Mouse (Mus musculus) E14TG2a.4 (cell line): ENCODE data around the gene Slc22a23.

Experiments used
- H3K27me3 ChIP-seq: 2 replicates; pipeline ENCODE4 v1.6.1; 2014; ENCODE audit warnings: low read length, control low read depth; ENCODE audit not compliant: insufficient read depth
- H3K36me3 ChIP-seq: 2 replicates; pipeline ENCODE4 v1.6.1; 2014; ENCODE audit warnings: low read length, control low read depth; ENCODE audit not compliant: insufficient read depth
- H3K4me1 ChIP-seq: replicated peaks from 2 replicates; pipeline ENCODE4 v1.6.1; 2014; ENCODE audit warnings: low read depth, low read length, control low read depth
- H3K4me3 ChIP-seq: replicated peaks from 2 replicates; pipeline ENCODE4 v1.5.1; 2014; ENCODE audit warnings: mild to moderate bottlenecking, low read length
- H3K9me3 ChIP-seq: 2 replicates; pipeline ENCODE4 v1.6.1; 2014; ENCODE audit warnings: low read length, control low read depth
- CTCF ChIP-seq: conservative IDR thresholded peaks from 2 replicates; pipeline ENCODE4 v1.5.1; 2014; ENCODE audit warnings: low read length
- NANOG ChIP-seq: IDR thresholded peaks from 2 replicates; pipeline ENCODE4 v1.6.1; 2014; ENCODE audit warnings: borderline replicate concordance, low read length, mixed read lengths
- POU5F1 ChIP-seq: IDR thresholded peaks from 2 replicates; pipeline ENCODE4 v1.6.1; 2014; ENCODE audit warnings: low read length, borderline replicate concordance

The Slc22a23 gene

DNA sequence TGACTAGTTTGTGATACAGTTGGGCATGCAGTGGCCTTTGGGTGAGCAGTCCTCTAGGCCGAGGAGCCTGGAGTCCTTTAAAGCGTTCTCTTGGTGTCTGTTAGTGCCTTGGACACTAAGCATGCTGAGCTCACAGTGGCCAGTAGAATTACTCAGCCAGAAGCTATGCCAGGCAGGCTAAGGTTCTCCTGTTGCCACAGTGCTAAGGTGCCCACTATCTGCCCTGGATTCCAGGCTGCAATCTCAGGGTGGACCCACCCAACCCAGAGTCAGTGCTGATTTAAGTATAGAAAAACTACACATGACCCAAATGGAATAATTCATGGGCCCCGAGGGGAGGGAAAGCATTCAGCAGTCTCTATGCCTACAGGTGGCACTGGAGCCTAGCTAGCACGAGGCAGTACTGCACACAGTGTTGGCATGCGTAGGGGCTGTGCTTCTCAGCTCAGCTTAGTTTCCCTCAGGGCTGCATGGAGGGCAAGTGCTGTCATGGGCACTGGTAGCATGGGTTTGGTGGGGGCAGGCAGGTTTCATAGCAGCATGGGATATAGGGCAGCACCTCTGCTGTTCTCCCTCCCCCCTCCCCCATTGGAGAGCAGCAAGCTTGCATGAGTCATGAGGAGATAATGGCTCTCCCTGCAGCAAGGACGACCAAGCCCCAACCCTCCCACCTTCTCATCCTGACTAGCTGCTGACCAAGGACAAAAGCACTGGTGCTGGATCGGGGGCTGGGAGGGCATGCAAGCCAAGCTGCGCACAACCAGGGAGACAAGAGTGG, 152.4 kb downstream of the Slc22a23 start:
- Histone ChIP-seq H3K4me3 (no peak overlapping the region; the same call in 1 of the 2 replicates), H3K27me3 (no peaks in the 10 kb centered on the region), H3K36me3 (no peaks in the 10 kb centered on the region), H3K9me3 (no peaks in the 10 kb centered on the region), H3K4me1 (peaks cover 14% of the 10 kb centered on the region)
- TF ChIP-seq POU5F1 (no peak), CTCF (no peak), NANOG (no peak)

DNA sequence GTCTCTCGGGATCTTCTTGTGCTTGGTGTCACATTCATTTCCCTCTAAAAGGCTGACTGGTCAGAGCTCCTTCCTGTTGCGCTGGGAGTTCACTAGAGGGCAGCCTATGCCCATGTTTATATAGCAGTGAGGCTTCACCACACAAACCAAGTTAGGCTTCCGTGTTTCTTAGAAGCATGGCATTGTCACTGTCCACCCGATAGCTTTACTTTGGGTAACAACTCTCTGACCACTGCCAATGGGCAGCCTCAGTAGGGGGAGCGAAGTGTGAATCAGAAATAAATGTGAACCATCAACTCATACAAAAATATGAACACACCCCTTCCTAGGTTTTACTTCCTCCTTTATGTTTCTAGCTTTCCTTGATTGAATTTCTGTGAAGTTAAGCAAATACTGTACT, 157.4 kb downstream of the Slc22a23 start:
- Histone ChIP-seq H3K4me1 (peaks cover 4% of the 10 kb centered on the region), H3K4me3 (no peak overlapping the region), H3K36me3 (no peaks in the 10 kb centered on the region), H3K27me3 (no peaks in the 10 kb centered on the region), H3K9me3 (no peaks in the 10 kb centered on the region)
- TF ChIP-seq NANOG (no peak), CTCF (peak; percentile 65), POU5F1 (no peak)

DNA sequence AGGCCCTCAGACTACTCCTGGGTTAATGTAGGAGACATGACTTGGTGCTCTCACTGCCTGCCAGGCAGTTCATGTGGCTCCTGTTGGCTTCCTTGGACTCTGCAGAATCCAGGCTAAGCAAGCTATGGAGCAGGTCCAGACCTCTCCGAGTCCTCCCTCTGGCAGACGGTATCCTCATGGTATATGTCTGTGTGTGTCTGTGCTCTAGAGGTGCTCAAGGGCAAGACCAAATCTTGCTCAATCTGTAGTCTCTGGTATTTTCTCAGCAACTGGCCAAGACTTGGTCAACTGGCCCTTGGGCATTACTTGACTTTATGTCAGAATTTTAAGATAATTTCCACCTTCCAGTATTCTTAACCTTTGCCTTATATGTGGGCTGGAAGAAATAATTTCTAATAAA, 159.6 kb downstream of the Slc22a23 start:
- no peaks in the 10 kb centered on the region for H3K27me3 ChIP-seq
- TF ChIP-seq NANOG (no peak), POU5F1 (no peak), CTCF (no peak)
- H3K9me3 ChIP-seq: no peaks in the 10 kb centered on the region; the same call in 1 of the 2 replicates

DNA sequence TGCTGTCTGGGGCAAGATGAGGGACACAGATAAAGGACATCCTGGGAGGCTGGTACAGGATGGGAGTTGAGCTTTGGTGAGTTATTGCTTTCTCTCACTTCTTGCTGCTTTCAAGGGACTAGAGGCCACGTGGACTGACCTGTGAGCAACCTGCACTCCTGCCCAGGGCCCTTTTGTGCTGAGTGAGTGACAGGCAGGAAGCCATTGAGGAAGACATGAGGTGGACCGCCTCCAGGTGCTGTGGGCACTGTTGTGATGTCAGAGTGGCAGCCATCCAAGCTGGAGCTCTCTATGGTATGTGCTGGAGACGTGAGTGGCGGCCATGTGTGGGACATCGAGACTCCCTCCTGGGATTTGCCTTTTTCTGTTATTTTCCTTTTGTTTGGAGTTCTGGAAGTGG, 163.4 kb downstream of the Slc22a23 start:
- no peak for TF ChIP-seq CTCF
- no peak for TF ChIP-seq NANOG
- no peak for TF ChIP-seq POU5F1
- no peaks in the 10 kb centered on the region for H3K4me1 ChIP-seq
- peaks cover 29% of the 10 kb centered on the region for H3K9me3 ChIP-seq
- no peaks in the 10 kb centered on the region for H3K27me3 ChIP-seq
- no peak overlapping the region for H3K4me3 ChIP-seq
- peaks cover 20% of the 10 kb centered on the region for H3K36me3 ChIP-seq

More for the DNA sequence above, 159.6 kb downstream of the Slc22a23 start:
- H3K4me1 ChIP-seq: no peaks in the 10 kb centered on the region
- no peak overlapping the region for H3K4me3 ChIP-seq
- H3K36me3 ChIP-seq: peaks cover 5% of the 10 kb centered on the region; the same call in 1 of the 2 replicates

DNA sequence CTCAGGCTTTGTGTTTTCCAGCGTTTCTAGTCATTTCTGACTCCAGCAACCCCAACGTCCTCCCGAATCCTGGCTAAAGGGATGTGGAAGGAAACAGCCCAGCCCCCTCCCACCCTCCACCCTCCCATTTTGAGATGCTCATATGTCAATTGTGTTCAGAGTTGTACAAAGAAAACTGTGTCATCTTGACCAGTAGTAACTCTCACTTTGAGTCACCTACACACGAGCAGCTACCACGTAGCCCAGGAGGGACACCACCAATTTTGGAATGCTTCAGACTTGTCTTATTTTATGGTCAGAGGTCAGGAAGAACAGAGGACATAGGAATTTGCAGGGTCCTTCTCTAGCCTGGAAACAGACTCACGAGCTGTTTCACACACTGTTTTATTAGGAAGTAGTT, 171.0 kb downstream of the Slc22a23 start:
- H3K4me1 ChIP-seq: no peaks in the 10 kb centered on the region
- TF ChIP-seq CTCF (no peak), NANOG (no peak), POU5F1 (no peak)
- H3K9me3 ChIP-seq: peaks cover 52% of the 10 kb centered on the region
- H3K36me3 ChIP-seq: peaks cover 39% of the 10 kb centered on the region
- no peaks in the 10 kb centered on the region for H3K27me3 ChIP-seq
- no peak overlapping the region for H3K4me3 ChIP-seq

DNA sequence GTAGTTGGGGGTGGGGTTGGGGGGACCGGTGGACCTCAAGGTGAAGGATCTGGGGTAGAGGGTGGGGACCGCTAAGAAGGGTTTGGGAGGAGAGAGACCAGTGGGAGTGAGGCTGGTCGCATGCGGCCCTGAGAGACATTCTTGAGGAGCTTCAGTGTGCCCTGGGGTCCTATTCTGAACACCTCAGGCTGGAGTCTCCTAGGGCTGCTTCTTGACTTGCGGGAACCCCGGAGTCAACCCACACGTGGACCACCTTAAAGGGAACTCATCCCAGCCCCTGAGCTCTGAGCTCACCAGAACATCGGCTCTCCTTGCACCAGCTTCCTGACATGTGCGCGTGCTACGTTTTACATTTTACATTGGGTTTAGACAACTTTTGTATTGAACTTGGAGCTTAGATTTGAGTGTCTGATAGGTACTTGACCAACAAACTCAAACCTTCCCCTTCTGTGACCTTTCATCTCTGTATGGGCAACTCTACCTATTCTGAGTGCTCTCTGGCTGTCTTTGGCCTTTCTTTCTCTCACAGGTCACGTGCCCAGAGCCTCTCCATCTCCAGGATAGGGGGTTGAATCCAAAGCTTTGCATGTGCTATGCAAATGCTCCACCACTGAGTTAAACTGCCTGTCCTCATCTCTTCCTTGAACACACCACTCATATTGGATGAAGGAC, 181.5 kb downstream of the Slc22a23 start:
- TF ChIP-seq NANOG (no peak), CTCF (no peak)
- peaks cover 8% of the 10 kb centered on the region for H3K4me1 ChIP-seq

DNA sequence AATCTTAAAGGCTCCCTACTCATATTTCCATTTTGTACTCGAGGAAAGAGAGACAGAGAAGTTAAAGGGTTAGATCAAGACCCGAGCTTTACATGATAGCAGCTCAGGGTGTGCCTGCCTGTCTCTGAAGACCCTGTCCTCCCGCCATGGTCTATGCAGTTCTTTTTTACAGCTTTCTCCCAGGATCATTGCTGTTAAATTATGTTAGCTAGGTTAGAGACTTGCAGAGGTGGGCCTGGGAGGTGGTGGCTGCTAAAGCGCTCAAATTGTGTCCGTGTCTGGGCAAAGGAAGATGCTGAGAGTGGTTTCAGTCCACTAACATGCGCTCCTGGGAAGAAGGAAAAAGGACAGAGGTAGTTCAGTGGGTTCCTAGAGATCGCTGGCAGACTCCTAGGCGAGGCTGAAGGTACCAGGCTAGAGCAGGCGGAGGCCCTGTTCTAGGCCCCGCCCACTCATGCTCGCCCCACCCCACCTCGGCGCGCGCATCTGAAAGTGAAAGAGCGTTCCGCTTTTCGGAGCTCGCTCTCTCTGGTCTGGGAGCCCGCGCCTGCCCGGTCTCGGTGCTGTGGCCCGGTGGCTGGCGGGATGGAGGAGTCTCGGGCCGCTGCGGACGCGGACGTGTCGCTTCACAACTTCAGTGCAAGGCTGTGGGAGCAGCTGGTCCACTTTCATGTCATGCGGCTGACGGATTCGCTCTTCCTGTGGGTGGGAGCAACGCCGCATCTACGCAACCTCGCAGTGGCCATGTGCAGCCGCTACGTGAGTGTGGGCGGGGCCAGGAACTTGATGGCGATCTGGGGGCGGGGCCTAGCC, 182.3 kb downstream of the Slc22a23 start, which contains the start of gene Psmg4:
Gene Psmg4 (plus strand): TSS at position 474 of the 813 bp plus-strand sequence.
- Histone ChIP-seq H3K4me1 (peaks cover 11% of the 10 kb centered on the region), H3K9me3 (peaks cover 63% of the 10 kb centered on the region), H3K4me3 (peak within 1 kb of the TSS; percentile 82), H3K27me3 (no peaks in the 10 kb centered on the region), H3K36me3 (peaks cover 29% of the 10 kb centered on the region)
- TF ChIP-seq CTCF (no peak), NANOG (no peak), POU5F1 (no peak)

More for the DNA sequence above, 181.5 kb downstream of the Slc22a23 start:
- Histone ChIP-seq H3K4me3 (peak overlapping the region; percentile 82), H3K27me3 (no peaks in the 10 kb centered on the region), H3K9me3 (peaks cover 57% of the 10 kb centered on the region), H3K36me3 (peaks cover 29% of the 10 kb centered on the region)

DNA sequence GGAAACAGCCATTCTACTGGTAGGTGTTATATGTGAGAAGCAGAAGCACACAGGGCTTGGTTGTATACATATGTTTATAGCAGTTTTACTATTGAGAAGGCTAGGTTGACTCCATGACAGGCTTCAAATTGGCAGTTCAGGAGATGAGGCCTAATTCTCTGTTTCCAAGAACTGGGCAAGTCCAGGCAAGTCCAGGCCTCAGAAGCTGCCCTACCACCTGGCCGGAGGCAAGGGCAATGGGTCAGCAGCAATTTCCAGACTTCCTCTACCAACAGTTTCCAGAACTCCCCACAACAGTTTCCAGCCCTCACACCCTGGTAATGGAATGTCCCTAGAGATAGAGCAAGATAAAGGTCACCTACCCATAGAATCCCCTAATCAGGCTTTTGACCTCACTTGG, 185.1 kb downstream of the Slc22a23 start:
- H3K27me3 ChIP-seq: no peaks in the 10 kb centered on the region
- peaks cover 37% of the 10 kb centered on the region for H3K4me1 ChIP-seq
- peaks cover 45% of the 10 kb centered on the region for H3K9me3 ChIP-seq
- peaks cover 13% of the 10 kb centered on the region for H3K36me3 ChIP-seq
- no peak overlapping the region for H3K4me3 ChIP-seq
- no peak for TF ChIP-seq CTCF
- TF ChIP-seq NANOG: no peak
- no peak for TF ChIP-seq POU5F1
